Mouse (Mus musculus) hindbrain, embryonic 13.5 days (tissue): ENCODE results near the gene Picalm. TPM values are rescaled to one million over a fixed set of nuclear protein-coding genes. Genes with fewer than 3 reads are reported as not detected.
"Not testable (repeated sequence)": the region's sequence is repeated elsewhere in the genome, so short reads cannot be mapped to it uniquely, and the experiment has no call there.

ENCODE experiments used
- ATAC-seq: fragments of 200-750 bp; cut with Nextera tagmentation; 2 replicates; pipeline ENCODE4 v1.8.0; 2017; ENCODE audit warnings: moderate TSS enrichment; ENCODE audit not compliant: low FRiP score
- H3K27ac ChIP-seq: fragments of 300-500 bp; sonication (generic); 2 replicates; pipeline ENCODE4 v1.5.1; 2015; ENCODE audit warnings: inconsistent platforms, mild to moderate bottlenecking, moderate library complexity
- H3K27me3 ChIP-seq: fragments of 300-500 bp; sonication (generic); 2 replicates; pipeline ENCODE4 v1.6.1; 2015; ENCODE audit warnings: mild to moderate bottlenecking, inconsistent platforms
- H3K36me3 ChIP-seq: fragments of 300-500 bp; sonication (generic); 2 replicates; pipeline ENCODE4 v1.6.1; 2015; ENCODE audit warnings: mild to moderate bottlenecking, inconsistent platforms
- H3K4me1 ChIP-seq: fragments of 300-500 bp; sonication (generic); replicated peaks from 2 replicates; pipeline ENCODE4 v1.6.1; 2015; ENCODE audit warnings: inconsistent platforms
- H3K4me2 ChIP-seq: fragments of 300-500 bp; sonication (generic); 2 replicates; pipeline ENCODE4 v1.6.1; 2015; ENCODE audit warnings: inconsistent platforms, mild to moderate bottlenecking, moderate library complexity
- H3K4me3 ChIP-seq: fragments of 300-500 bp; sonication (generic); 2 replicates; pipeline ENCODE4 v1.5.1; 2015; ENCODE audit warnings: mild to moderate bottlenecking, inconsistent platforms
- H3K9ac ChIP-seq: fragments of 300-500 bp; sonication (generic); 2 replicates; pipeline ENCODE4 v1.6.1; 2015; ENCODE audit warnings: mild to moderate bottlenecking, inconsistent platforms
- H3K9me3 ChIP-seq: fragments of 300-500 bp; sonication (generic); 2 replicates; pipeline ENCODE4 v1.6.1; 2016; ENCODE audit warnings: inconsistent platforms
- WGBS: fragments of 180-500 bp; shearing (Covaris S2); methylation state at CpG from one replicate; pipeline ENCODE4 v1.1.7; 2015; 5-methylcytosine and 5-hydroxymethylcytosine counted together
- polyA plus RNA-seq: library from polyadenylated mRNA; unstranded; fragments of >200 nt; fragmentation: Nextera tagmentation; extraction: Ambion mirVana; gene quantifications from 2 replicates; pipeline ENCODE4 v1.2.1, GENCODE M21; 2015

Gene Picalm
- polyA plus RNA-seq, 1 experiment from 2014 or later = 42.4 TPM

GRCm38 (mm10) chr7:90165970-90166369, 36.0 kb downstream of the Picalm start:
- Histone ChIP-seq H3K4me3 (no peak overlapping the region), H3K9ac (no peak overlapping the region), H3K36me3 (peaks cover 33% of the 10 kb centered on the region), H3K4me1 (no peaks in the 10 kb centered on the region), H3K9me3 (no peaks in the 10 kb centered on the region), H3K27me3 (no peaks in the 10 kb centered on the region), H3K27ac (no peak overlapping the region), H3K4me2 (no peak overlapping the region)
- 76% methylated on average over 1 of the region's 1 CpGs for WGBS
- no peak for ATAC-seq

- not testable (repeated sequence) for ATAC-seq, H3K9ac ChIP-seq, H3K27ac ChIP-seq, H3K4me3 ChIP-seq, H3K27me3 ChIP-seq, H3K4me1 ChIP-seq, H3K4me2 ChIP-seq, H3K9me3 ChIP-seq
- H3K36me3 ChIP-seq = peaks cover 24% of the 10 kb centered on the region
- WGBS = 82% methylated on average over 10 of the region's 10 CpGs
Observed at GRCm38 (mm10) chr7:90167777-90168176, 37.8 kb downstream of the Picalm start.

GRCm38 (mm10) chr7:90173778-90174177, 43.8 kb downstream of the Picalm start:
- H3K9me3 ChIP-seq = no peaks in the 10 kb centered on the region
- no peak overlapping the region for H3K27ac ChIP-seq
- no peak for ATAC-seq
- H3K9ac ChIP-seq = no peak overlapping the region
- no peaks in the 10 kb centered on the region for H3K4me1 ChIP-seq
- H3K27me3 ChIP-seq = no peaks in the 10 kb centered on the region
- no peak overlapping the region for H3K4me2 ChIP-seq
- 100% methylated on average over 1 of the region's 1 CpGs for WGBS
- no peak overlapping the region for H3K4me3 ChIP-seq
- H3K36me3 ChIP-seq = peaks cover 36% of the 10 kb centered on the region

- Histone ChIP-seq H3K27ac (no peak overlapping the region), H3K4me2 (no peak overlapping the region), H3K9ac (no peak overlapping the region), H3K9me3 (no peaks in the 10 kb centered on the region), H3K36me3 (peaks cover 44% of the 10 kb centered on the region), H3K4me3 (no peak overlapping the region), H3K4me1 (no peaks in the 10 kb centered on the region), H3K27me3 (no peaks in the 10 kb centered on the region)
- WGBS = 90% methylated on average over 2 of the region's 2 CpGs
- no peak for ATAC-seq
Observed at GRCm38 (mm10) chr7:90175576-90175975, 45.6 kb downstream of the Picalm start.

- no peak overlapping the region for H3K4me2 ChIP-seq
- H3K4me1 ChIP-seq = no peaks in the 10 kb centered on the region
- 100% methylated on average over 1 of the region's 1 CpGs for WGBS
- no peaks in the 10 kb centered on the region for H3K27me3 ChIP-seq
- no peak for ATAC-seq
- peaks cover 35% of the 10 kb centered on the region for H3K36me3 ChIP-seq
- no peak overlapping the region for H3K27ac ChIP-seq
- no peaks in the 10 kb centered on the region for H3K9me3 ChIP-seq
- no peak overlapping the region for H3K9ac ChIP-seq
- H3K4me3 ChIP-seq = no peak overlapping the region
Observed at GRCm38 (mm10) chr7:90180635-90181034, 50.6 kb downstream of the Picalm start.

GRCm38 (mm10) chr7:90200251-90200650, 70.2 kb downstream of the Picalm start:
- ATAC-seq = no peak

GRCm38 (mm10) chr7:90201877-90202465, 72.0 kb downstream of the Picalm start:
- H3K9ac ChIP-seq = no peak overlapping the region
- H3K4me1 ChIP-seq = 0 out of 2 replicates have a peak, but pooled peaks cover 2% of the 10 kb centered on the region
- no peak for ATAC-seq
- H3K27ac ChIP-seq = no peak overlapping the region
- 91% methylated on average over 2 of the region's 2 CpGs for WGBS
- H3K4me2 ChIP-seq = no peak overlapping the region
- H3K9me3 ChIP-seq = no peaks in the 10 kb centered on the region
- H3K36me3 ChIP-seq = peaks cover 25% of the 10 kb centered on the region
- no peak overlapping the region for H3K4me3 ChIP-seq
- H3K27me3 ChIP-seq = no peaks in the 10 kb centered on the region

More at GRCm38 (mm10) chr7:90200251-90200650, 70.2 kb downstream of the Picalm start:
- H3K36me3 ChIP-seq = peaks cover 30% of the 10 kb centered on the region
- 94% methylated on average over 5 of the region's 5 CpGs for WGBS
- H3K9me3 ChIP-seq = no peaks in the 10 kb centered on the region
- H3K4me1 ChIP-seq = no peaks in the 10 kb centered on the region
- H3K9ac ChIP-seq = no peak overlapping the region
- H3K4me3 ChIP-seq = no peak overlapping the region
- H3K27me3 ChIP-seq = no peaks in the 10 kb centered on the region
- H3K27ac ChIP-seq = no peak overlapping the region
- H3K4me2 ChIP-seq = no peak overlapping the region

GRCm38 (mm10) chr7:90203914-90204313, 73.9 kb downstream of the Picalm start:
- ATAC-seq = no peak
- Histone ChIP-seq H3K4me3 (no peak overlapping the region), H3K9me3 (no peaks in the 10 kb centered on the region), H3K27me3 (no peaks in the 10 kb centered on the region), H3K36me3 (peaks cover 32% of the 10 kb centered on the region), H3K4me2 (no peak overlapping the region), H3K4me1 (0 out of 2 replicates have a peak, but pooled peaks cover 2% of the 10 kb centered on the region), H3K27ac (no peak overlapping the region), H3K9ac (no peak overlapping the region)
- 97% methylated on average over 2 of the region's 2 CpGs for WGBS

GRCm38 (mm10) chr7:90210116-90210515, 80.1 kb downstream of the Picalm start:
- H3K4me1 ChIP-seq = 0 out of 2 replicates have a peak, but pooled peaks cover 2% of the 10 kb centered on the region
- no peak overlapping the region for H3K4me2 ChIP-seq
- no peak overlapping the region for H3K9ac ChIP-seq
- no peak overlapping the region for H3K27ac ChIP-seq
- no peak overlapping the region for H3K4me3 ChIP-seq
- H3K27me3 ChIP-seq = no peaks in the 10 kb centered on the region
- H3K36me3 ChIP-seq = peaks cover 27% of the 10 kb centered on the region
- no peak for ATAC-seq
- WGBS = 92% methylated on average over 2 of the region's 2 CpGs
- no peaks in the 10 kb centered on the region for H3K9me3 ChIP-seq

- H3K9me3 ChIP-seq = no peaks in the 10 kb centered on the region
- H3K9ac ChIP-seq = no peak overlapping the region
- H3K27ac ChIP-seq = no peak overlapping the region
- no peak overlapping the region for H3K4me3 ChIP-seq
- peaks cover 27% of the 10 kb centered on the region for H3K36me3 ChIP-seq
- H3K27me3 ChIP-seq = no peaks in the 10 kb centered on the region
- no peak for ATAC-seq
- H3K4me1 ChIP-seq = no peaks in the 10 kb centered on the region
- H3K4me2 ChIP-seq = no peak overlapping the region
Observed at GRCm38 (mm10) chr7:90210947-90211346, 80.9 kb downstream of the Picalm start.

GRCm38 (mm10) chr7:90216511-90216910, 86.5 kb downstream of the Picalm start:
- WGBS = 56% methylated on average over 8 of the region's 8 CpGs
- no peak overlapping the region for H3K9ac ChIP-seq
- no peaks in the 10 kb centered on the region for H3K9me3 ChIP-seq
- H3K27ac ChIP-seq = no peak overlapping the region
- H3K4me1 ChIP-seq = 0 out of 2 replicates have a peak, but pooled peaks cover 4% of the 10 kb centered on the region
- H3K4me3 ChIP-seq = no peak overlapping the region
- H3K36me3 ChIP-seq = no peaks in the 10 kb centered on the region
- no peak for ATAC-seq
- H3K27me3 ChIP-seq = no peaks in the 10 kb centered on the region
- H3K4me2 ChIP-seq = no peak overlapping the region

- Histone ChIP-seq H3K27me3 (no peaks in the 10 kb centered on the region), H3K4me2 (no peak overlapping the region), H3K36me3 (no peaks in the 10 kb centered on the region), H3K27ac (no peak overlapping the region), H3K4me1 (0 out of 2 replicates have a peak, but pooled peaks cover 4% of the 10 kb centered on the region), H3K9ac (no peak overlapping the region), H3K4me3 (no peak overlapping the region), H3K9me3 (no peaks in the 10 kb centered on the region)
- WGBS = 87% methylated on average over 5 of the region's 5 CpGs
- no peak for ATAC-seq
Observed at GRCm38 (mm10) chr7:90218122-90218521, 88.1 kb downstream of the Picalm start.

- no peak overlapping the region for H3K4me3 ChIP-seq
- 0 out of 2 replicates have a peak, but pooled peaks cover 3% of the 10 kb centered on the region for H3K4me1 ChIP-seq
- H3K27me3 ChIP-seq = no peaks in the 10 kb centered on the region
- no peaks in the 10 kb centered on the region for H3K36me3 ChIP-seq
- ATAC-seq = no peak
- no peak overlapping the region for H3K9ac ChIP-seq
- 74% methylated on average over 2 of the region's 2 CpGs for WGBS
- H3K9me3 ChIP-seq = no peaks in the 10 kb centered on the region
- no peak overlapping the region for H3K27ac ChIP-seq
- H3K4me2 ChIP-seq = no peak overlapping the region
Observed at GRCm38 (mm10) chr7:90221487-90221886, 91.5 kb downstream of the Picalm start.
